ENCODE assay signal across 24 mouse cellular contexts in genomic region chr9:64830641-64831040, GRCm38 (mm10). TPM values are rescaled to one million over a fixed set of nuclear protein-coding genes. Genes with fewer than 3 reads are reported as not detected.
DNase-seq lines count a peak whose midpoint lies in the region; ATAC-seq and TF ChIP-seq lines count a peak whose summit lies in the region.
"Had no signal": no experiment of that assay in that cellular context is flagged by ENCODE, and none has a peak within 500 bp of the region (broad histone marks: within the 10 kb centered on the region; RNA-seq: fewer than 3 reads in every experiment).

No protein-coding gene starts in this region.

- TF ChIP-seq CTCF in CH12.LX (conservative IDR thresholded peaks at IDR 0.05 in 1 of 2, IDR thresholded peaks at IDR 0.05 in 1 of 2; ENCODE audit: low read depth in 2 of 2, low read length in 2 of 2) = no peak
- no peak for TF ChIP-seq CTCF in liver, postnatal 0 days (IDR thresholded peaks at IDR 0.05; ENCODE audit: low read depth)

- 31% methylated on average over 3 of the region's 7 CpGs for WGBS in liver, embryonic 12.5 days (ENCODE audit: insufficient replicate concordance)
- 83% methylated on average over 7 of the region's 7 CpGs for WGBS in liver, postnatal 0 days (ENCODE audit: insufficient replicate concordance)

- no peak for TF ChIP-seq RAD21 in CH12.LX (IDR thresholded peaks at IDR 0.05; ENCODE audit: low read depth, low read length)

- H3K27me3 ChIP-seq in megakaryocyte, embryonic 14.5 days (replicated peaks) = no peaks in the 10 kb centered on the region
- H3K27me3 ChIP-seq in CH12.LX (replicated peaks) = no peaks in the 10 kb centered on the region
- no peaks in the 10 kb centered on the region for H3K27me3 ChIP-seq in liver, embryonic 12.5 days (replicated peaks)
- no peaks in the 10 kb centered on the region for H3K27me3 ChIP-seq in liver, postnatal 0 days (ENCODE audit: insufficient read depth, low read length)
- H3K27me3 ChIP-seq: embryonic facial prominence, embryonic 13.5 days; forebrain, embryonic 13.5 days; hindbrain, embryonic 12.5 days; Patski had no signal

- H3K4me1 ChIP-seq in megakaryocyte, embryonic 14.5 days = peaks cover 68% of the 10 kb centered on the region
- H3K4me1 ChIP-seq in CH12.LX (ENCODE audit: control insufficient read depth in 1 of 2, insufficient read depth in 2 of 2) = peaks cover 5 to 52% of the 10 kb centered on the region in 2 experiments
- H3K4me1 ChIP-seq in liver, embryonic 12.5 days = peaks cover 83% of the 10 kb centered on the region
- H3K4me1 ChIP-seq in liver, postnatal 0 days (ENCODE audit: insufficient read depth) = peaks cover 26% of the 10 kb centered on the region
- H3K4me1 ChIP-seq: forebrain, embryonic 13.5 days; hindbrain, embryonic 12.5 days had no signal

- DNase-seq in CH12.LX (ENCODE audit: extremely low read depth) (no peak), adipocyte (ENCODE audit: low spot score) (no peak)
- DNase-seq in liver, postnatal 0 days = no peak
- DNase-seq in kidney, postnatal 14 days = no peak
- DNase-seq in thymus, postnatal 4 days = no peak
- DNase-seq: adrenal gland, adult 8-10 months; adrenal gland, postnatal 36 days; cerebellum, adult 18-20 months; cerebellum, adult 9-11 months; cerebellum, postnatal 36 days; forebrain, postnatal 0 days; heart, postnatal 4 days had no signal

- in situ Hi-C loops in CH12.LX (cut with MboI; ENCODE audit: low pct_ligation_motif_present, low pct_unique_long_range_greater_than_20kb, low sequenced_read_pairs) = no loop called here

- 0 out of 2 replicates have a peak overlapping the region, but pooled peaks have one; percentile 25 for H3K9ac ChIP-seq in CH12.LX (ENCODE audit: insufficient read depth, low read depth)
- peak overlapping the region; percentile 54; the same call in 1 of the 2 replicates for H3K9ac ChIP-seq in liver, embryonic 12.5 days
- H3K9ac ChIP-seq in liver, postnatal 0 days (replicated peaks) = no peak overlapping the region
- H3K9ac ChIP-seq: embryonic facial prominence, embryonic 13.5 days; forebrain, embryonic 13.5 days; forebrain, postnatal 0 days; hindbrain, embryonic 12.5 days had no signal

- dilution Hi-C loops in CH12.LX (cut with MboI; ENCODE audit: extremely low pct_ligation_motif_present, extremely low pct_unique_long_range_greater_than_20kb, low sequenced_read_pairs) = no loop called here

- peaks cover 38% of the 10 kb centered on the region for H3K36me3 ChIP-seq in megakaryocyte, embryonic 14.5 days (replicated peaks; ENCODE audit: low read length)
- H3K36me3 ChIP-seq in CH12.LX (replicated peaks in 1 of 2; ENCODE audit: control insufficient read depth in 1 of 2, insufficient read depth in 1 of 2, low read length in 1 of 2) = peaks cover 7 to 44% of the 10 kb centered on the region in 2 experiments
- H3K36me3 ChIP-seq in liver, embryonic 12.5 days = peaks cover 20% of the 10 kb centered on the region
- H3K36me3 ChIP-seq in liver, postnatal 0 days (replicated peaks; ENCODE audit: insufficient read depth, low read length) = peaks cover 14% of the 10 kb centered on the region
- H3K36me3 ChIP-seq: embryonic facial prominence, embryonic 13.5 days; heart, embryonic 10.5 days; hindbrain, embryonic 12.5 days had no signal

- peaks cover 63% of the 10 kb centered on the region for H3K79me2 ChIP-seq in CH12.LX (replicated peaks; ENCODE audit: control insufficient read depth, extremely low read depth, insufficient read depth, poor library complexity, severe bottlenecking)

- peak overlapping the region; percentile 13; the same call in 1 of the 2 replicates for H3K27ac ChIP-seq in CH12.LX (ENCODE audit: insufficient read depth, low read depth)
- peak overlapping the region; percentile 76 for H3K27ac ChIP-seq in liver, embryonic 12.5 days
- H3K27ac ChIP-seq in liver, postnatal 0 days (ENCODE audit: low read depth) = peak overlapping the region; percentile 68; the same call in 1 of the 2 replicates
- H3K27ac ChIP-seq: embryonic facial prominence, embryonic 13.5 days; forebrain, embryonic 13.5 days; heart, embryonic 10.5 days; hindbrain, embryonic 12.5 days had no signal

- no peak for TF ChIP-seq POLR2A in CH12.LX (IDR thresholded peaks at IDR 0.05; ENCODE audit: low read depth, low read length)

- ATAC-seq in megakaryocyte, adult 5-6 weeks (ENCODE audit: poor library complexity, severe bottlenecking) = no peak
- ATAC-seq in liver, embryonic 12.5 days = no peak
- no peak for ATAC-seq in liver, postnatal 0 days
- ATAC-seq: activated CD4-positive, CD25-positive, alpha-beta regulatory T cell, adult 4 months; CD4-positive, CD25-positive, alpha-beta regulatory T cell, adult 4 months; forebrain, embryonic 13.5 days; forebrain, postnatal 0 days; hindbrain, embryonic 16.5 days; inflammation-experienced regulatory T-cells, adult 6 months; Patski had no signal

- peak overlapping the region; percentile 85 for H3K4me3 ChIP-seq in megakaryocyte, embryonic 14.5 days (replicated peaks)
- no peak overlapping the region for H3K4me3 ChIP-seq in CH12.LX (replicated peaks in 1 of 3; ENCODE audit: low read depth in 2 of 3, low read length in 2 of 3, poor library complexity in 1 of 3)
- H3K4me3 ChIP-seq in liver, embryonic 12.5 days = no peak overlapping the region
- H3K4me3 ChIP-seq in liver, postnatal 0 days (ENCODE audit: low read depth, low read length) = no peak overlapping the region
- H3K4me3 ChIP-seq: embryonic facial prominence, embryonic 13.5 days; forebrain, embryonic 13.5 days; heart, embryonic 10.5 days; hindbrain, embryonic 12.5 days had no signal

- no peak for TF ChIP-seq EP300 in CH12.LX (IDR thresholded peaks at IDR 0.05; ENCODE audit: low read length)
- TF ChIP-seq EP300 in liver, postnatal 0 days (IDR thresholded peaks at IDR 0.05; ENCODE audit: low read depth) = no peak

- H3K9me3 ChIP-seq in megakaryocyte, embryonic 14.5 days = no peaks in the 10 kb centered on the region
- H3K9me3 ChIP-seq in CH12.LX (replicated peaks; ENCODE audit: low read length) = no peaks in the 10 kb centered on the region
- H3K9me3 ChIP-seq in liver, embryonic 12.5 days (replicated peaks) = no peaks in the 10 kb centered on the region
- no peaks in the 10 kb centered on the region for H3K9me3 ChIP-seq in liver, postnatal 0 days (ENCODE audit: low read length)
- H3K9me3 ChIP-seq: embryonic facial prominence, embryonic 13.5 days; forebrain, embryonic 13.5 days; heart, embryonic 10.5 days; hindbrain, embryonic 12.5 days had no signal

- no peak overlapping the region for H3K4me2 ChIP-seq in CH12.LX (ENCODE audit: insufficient read depth, low read depth, poor library complexity, severe bottlenecking)
- H3K4me2 ChIP-seq in liver, embryonic 12.5 days = peak overlapping the region; percentile 39
- H3K4me2 ChIP-seq in liver, postnatal 0 days (ENCODE audit: low read depth, low read length) = peak overlapping the region; percentile 53
- H3K4me2 ChIP-seq: embryonic facial prominence, embryonic 13.5 days; forebrain, embryonic 13.5 days; hindbrain, embryonic 12.5 days had no signal

TF ChIP-seq in CH12.LX, 34 proteins besides CTCF, POLR2A, EP300 and RAD21:
- TF ChIP-seq MAFK (IDR thresholded peaks at IDR 0.05; ENCODE audit: insufficient replicate concordance, low read length) = no peak
- TF ChIP-seq TBP (conservative IDR thresholded peaks at IDR 0.05; ENCODE audit: low read depth, low read length) = no peak
- no peak for TF ChIP-seq NELFE (IDR thresholded peaks at IDR 0.05; ENCODE audit: low read depth, low read length)
- no peak for TF ChIP-seq MYC (IDR thresholded peaks at IDR 0.05; ENCODE audit: low read depth, low read length)
- no peak for TF ChIP-seq USF1 (IDR thresholded peaks at IDR 0.05; ENCODE audit: low read depth, low read length)
- no peak for TF ChIP-seq TCF12 (IDR thresholded peaks at IDR 0.05; ENCODE audit: low read depth, low read length)
- no peak for TF ChIP-seq ZNF384 (IDR thresholded peaks at IDR 0.05; ENCODE audit: low read depth, low read length)
- no peak for TF ChIP-seq SMC3 (IDR thresholded peaks at IDR 0.05; ENCODE audit: low read depth, low read length)
- TF ChIP-seq POLR2AphosphoS2 (IDR thresholded peaks at IDR 0.05; ENCODE audit: low read depth, low read length) = no peak
- TF ChIP-seq MEF2A (IDR thresholded peaks at IDR 0.05; ENCODE audit: borderline replicate concordance, low read depth, low read length) = no peak

RNA-seq across cellular contexts. Expression of gene Dennd4a, which starts 19.5 kb away (rescaled TPM):
- 2.2 and 3.2 TPM in 2 replicates for polyA plus RNA-seq in megakaryocyte, embryonic 14.5 days (2012; ENCODE audit: insufficient read depth, low replicate concordance)
- total RNA-seq in megakaryocyte, adult 5-6 weeks (2015) = 48.2 and 50.2 TPM in 2 replicates
- total RNA-seq in megakaryocyte, adult 5-6 weeks (2017) = 33.3 and 47.0 TPM in 2 replicates
- total RNA-seq in CH12.LX (2012; rRNA removed) = 24.0 and 37.1 TPM in 2 replicates
- 18.3 and 22.6 TPM in 2 replicates for total RNA-seq in CH12.LX (2014; rRNA removed)
- polyA plus RNA-seq in CH12.LX (2012; ENCODE audit: insufficient read length, low read depth) = 35.8 and 41.1 TPM in 2 replicates
- 32.6 and 32.7 TPM in 2 replicates for polyA plus RNA-seq in liver, embryonic 12.5 days (2016; fragmentation: Nextera tagmentation; extraction: Ambion mirVana)
- polyA plus RNA-seq in liver, postnatal 0 days (2015; fragmentation: Nextera tagmentation; extraction: Ambion mirVana) = 13.7 TPM in 2 replicates

Comparison
In these comparisons a context has a peak if more than half of its experiments do, and no peak if none do; other contexts are left out.
1. H3K27ac ChIP-seq: peak in every context shown above with its lines; median percentile 76 in liver, embryonic 12.5 days; 68 in liver, postnatal 0 days; 13 in CH12.LX.